11 mouse cellular contexts compared by ENCODE assay signal in genomic region chr7:45630064-45630907, GRCm38 (mm10). TPM values are rescaled to one million over a fixed set of nuclear protein-coding genes. Genes with fewer than 3 reads are reported as not detected.
DNase-seq lines count a peak whose midpoint lies in the region; ATAC-seq and TF ChIP-seq lines count a peak whose summit lies in the region.
"Had no signal": no experiment of that assay in that cellular context is flagged by ENCODE, and none has a peak within 500 bp of the region (broad histone marks: within the 10 kb centered on the region; RNA-seq: fewer than 3 reads in every experiment).

No protein-coding gene starts in this region.

- H3K4me3 ChIP-seq in intestine, embryonic 16.5 days (ENCODE audit: low read length): no peak overlapping the region
- no peak overlapping the region for H3K4me3 ChIP-seq in intestine, embryonic 15.5 days (replicated peaks)
- H3K4me3 ChIP-seq in ES-Bruce4 (ENCODE audit: low read depth, low read length): peak overlapping the region; percentile 15
- no peak overlapping the region for H3K4me3 ChIP-seq in lung, postnatal 0 days (ENCODE audit: low read depth, low read length)
- H3K4me3 ChIP-seq in forebrain, embryonic 10.5 days: no peak overlapping the region
- H3K4me3 ChIP-seq: liver, embryonic 12.5 days; midbrain, embryonic 12.5 days had no signal

- ATAC-seq in intestine, embryonic 16.5 days: no peak
- no peak for ATAC-seq in intestine, embryonic 15.5 days
- ATAC-seq in lung, postnatal 0 days: 0 out of 2 replicates have a peak, but pooled peaks have one; percentile 2
- ATAC-seq: liver, embryonic 12.5 days had no signal

- no peak for TF ChIP-seq POLR2A in ES-Bruce4 (IDR thresholded peaks at IDR 0.05; ENCODE audit: insufficient read depth, low read length)
- TF ChIP-seq POLR2A in brain, embryonic 14.5 days (IDR thresholded peaks at IDR 0.05; ENCODE audit: borderline replicate concordance, extremely low read depth, insufficient read depth, insufficient read length, poor library complexity, severe bottlenecking): no peak

- peaks cover 13% of the 10 kb centered on the region; the same call in 1 of the 2 replicates for H3K4me1 ChIP-seq in intestine, embryonic 16.5 days (ENCODE audit: control insufficient read depth, insufficient read depth, low read length)
- H3K4me1 ChIP-seq in intestine, embryonic 15.5 days (replicated peaks): peaks cover 14% of the 10 kb centered on the region
- H3K4me1 ChIP-seq in ES-Bruce4 (ENCODE audit: control insufficient read depth, insufficient read depth, low read length): peaks cover 5% of the 10 kb centered on the region
- H3K4me1 ChIP-seq in lung, postnatal 0 days (ENCODE audit: insufficient read depth, low read depth, low read length): peaks cover 8% of the 10 kb centered on the region; the same call in 1 of the 2 replicates
- H3K4me1 ChIP-seq in forebrain, embryonic 10.5 days: peaks cover 18% of the 10 kb centered on the region

- 77% methylated on average over 23 of the region's 23 CpGs for WGBS in intestine, embryonic 16.5 days
- 75% methylated on average over 23 of the region's 23 CpGs for WGBS in intestine, embryonic 15.5 days
- WGBS in lung, postnatal 0 days: 71% methylated on average over 23 of the region's 23 CpGs
- 74% methylated on average over 23 of the region's 23 CpGs for WGBS in forebrain, embryonic 10.5 days

- no peak overlapping the region for H3K27ac ChIP-seq in intestine, embryonic 16.5 days (ENCODE audit: low read length)
- H3K27ac ChIP-seq in intestine, embryonic 15.5 days: no peak overlapping the region
- H3K27ac ChIP-seq in ES-Bruce4 (ENCODE audit: insufficient read depth, low read length): no peak overlapping the region
- no peak overlapping the region for H3K27ac ChIP-seq in lung, postnatal 0 days (ENCODE audit: low read length)
- H3K27ac ChIP-seq in forebrain, embryonic 10.5 days: no peak overlapping the region
- H3K27ac ChIP-seq: liver, embryonic 12.5 days; midbrain, embryonic 12.5 days had no signal

- H3K4me2 ChIP-seq in intestine, embryonic 16.5 days (ENCODE audit: low read depth, low read length): no peak overlapping the region
- H3K4me2 ChIP-seq in intestine, embryonic 15.5 days (replicated peaks): no peak overlapping the region; the same call in 1 of the 2 replicates
- peak overlapping the region; percentile 89 for H3K4me2 ChIP-seq in lung, postnatal 0 days (replicated peaks; ENCODE audit: low read depth, low read length)
- H3K4me2 ChIP-seq: liver, embryonic 12.5 days; midbrain, embryonic 12.5 days had no signal

- no peak for TF ChIP-seq CTCF in ES-Bruce4 (IDR thresholded peaks at IDR 0.05; ENCODE audit: low read depth, low read length)
- TF ChIP-seq CTCF in brain, embryonic 14.5 days (IDR thresholded peaks at IDR 0.05; ENCODE audit: borderline replicate concordance, extremely low read depth, insufficient read depth, insufficient read length): no peak
- TF ChIP-seq CTCF in lung, postnatal 0 days (IDR thresholded peaks at IDR 0.05): no peak

- no peak for TF ChIP-seq EP300 in ES-Bruce4 (IDR thresholded peaks at IDR 0.05; ENCODE audit: insufficient read depth, low read depth, low read length)
- peak; percentile 24; the same call in 1 of the 2 replicates for TF ChIP-seq EP300 in lung, postnatal 0 days (IDR thresholded peaks at IDR 0.05)

- H3K27me3 ChIP-seq in intestine, embryonic 16.5 days (replicated peaks; ENCODE audit: control insufficient read depth, insufficient read depth, low read length): peaks cover 16% of the 10 kb centered on the region
- peaks cover 12% of the 10 kb centered on the region; the same call in 1 of the 2 replicates for H3K27me3 ChIP-seq in intestine, embryonic 15.5 days (replicated peaks)
- no peaks in the 10 kb centered on the region for H3K27me3 ChIP-seq in ES-Bruce4 (ENCODE audit: control insufficient read depth, insufficient read depth, low read length, poor library complexity, severe bottlenecking)
- no peaks in the 10 kb centered on the region for H3K27me3 ChIP-seq in lung, postnatal 0 days (replicated peaks; ENCODE audit: insufficient read depth, low read length)
- peaks cover 84% of the 10 kb centered on the region for H3K27me3 ChIP-seq in forebrain, embryonic 10.5 days (ENCODE audit: poor library complexity, severe bottlenecking)

- no peaks in the 10 kb centered on the region for H3K36me3 ChIP-seq in intestine, embryonic 16.5 days (ENCODE audit: control insufficient read depth, insufficient read depth, low read length)
- H3K36me3 ChIP-seq in intestine, embryonic 15.5 days: no peaks in the 10 kb centered on the region
- H3K36me3 ChIP-seq in ES-Bruce4 (ENCODE audit: control insufficient read depth, insufficient read depth, low read length, poor library complexity, severe bottlenecking): no peaks in the 10 kb centered on the region
- H3K36me3 ChIP-seq in lung, postnatal 0 days (ENCODE audit: insufficient read depth, low read length): 0 out of 2 replicates have a peak, but pooled peaks cover 5% of the 10 kb centered on the region
- no peaks in the 10 kb centered on the region for H3K36me3 ChIP-seq in forebrain, embryonic 10.5 days (replicated peaks)
- H3K36me3 ChIP-seq: liver, embryonic 12.5 days; midbrain, embryonic 12.5 days had no signal

- 0 out of 2 replicates have a peak overlapping the region, but pooled peaks have one; percentile 13 for H3K9ac ChIP-seq in intestine, embryonic 16.5 days (ENCODE audit: low read depth, low read length)
- H3K9ac ChIP-seq in intestine, embryonic 15.5 days: no peak overlapping the region
- peak overlapping the region; percentile 35 for H3K9ac ChIP-seq in ES-Bruce4 (ENCODE audit: low read depth, poor library complexity, severe bottlenecking)
- no peak overlapping the region for H3K9ac ChIP-seq in lung, postnatal 0 days (replicated peaks; ENCODE audit: low read depth)
- H3K9ac ChIP-seq: liver, embryonic 12.5 days; midbrain, embryonic 12.5 days had no signal

- DNase-seq in brain, embryonic 14.5 days (ENCODE audit: low read depth): peak; percentile 31
- DNase-seq in lung, postnatal 0 days (ENCODE audit: low spot score): peak; percentile 42
- no peak for DNase-seq in thymus, postnatal 0 days (ENCODE audit: low spot score)
- DNase-seq in forebrain, embryonic 10.5 days (ENCODE audit: extremely low spot score, low spot score): no peak
- DNase-seq: thymus, adult 2 months had no signal

- no peaks in the 10 kb centered on the region for H3K9me3 ChIP-seq in intestine, embryonic 16.5 days (ENCODE audit: control insufficient read depth, low read length)
- no peaks in the 10 kb centered on the region for H3K9me3 ChIP-seq in intestine, embryonic 15.5 days
- H3K9me3 ChIP-seq in ES-Bruce4 (replicated peaks; ENCODE audit: control insufficient read depth, insufficient read depth, low read length, poor library complexity, severe bottlenecking): no peaks in the 10 kb centered on the region
- no peaks in the 10 kb centered on the region for H3K9me3 ChIP-seq in lung, postnatal 0 days (ENCODE audit: low read length)
- H3K9me3 ChIP-seq in forebrain, embryonic 10.5 days: no peaks in the 10 kb centered on the region; the same call in 1 of the 2 replicates
- H3K9me3 ChIP-seq: liver, embryonic 12.5 days; midbrain, embryonic 12.5 days had no signal

RNA-seq across cellular contexts. Expression of gene Rasip1, which starts 3.0 kb away (rescaled TPM):
- 3.4 and 4.4 TPM in 2 replicates for polyA plus RNA-seq in intestine, embryonic 16.5 days (2015; fragmentation: Nextera tagmentation; extraction: Ambion mirVana)
- polyA plus RNA-seq in intestine, embryonic 15.5 days (2015; fragmentation: Nextera tagmentation; extraction: Ambion mirVana): 9.8 and 9.9 TPM in 2 replicates
- 2.5 and 3.0 TPM in 2 replicates for polyA plus RNA-seq in ES-Bruce4 (2011; ENCODE audit: insufficient read depth, insufficient read length, low read depth, missing spikeins)
- 11.6 and 17.6 TPM in 2 replicates for polyA plus RNA-seq in brain, embryonic 14.5 days (2012; rRNA removed)
- 43.3 and 49.0 TPM in 2 replicates for polyA plus RNA-seq in lung, postnatal 0 days (2015; fragmentation: Nextera tagmentation; extraction: Ambion mirVana)
- polyA plus RNA-seq in thymus, postnatal 0 days (2015; fragmentation: Nextera tagmentation; extraction: Ambion mirVana): 2.9 and 4.4 TPM in 2 replicates
- polyA plus RNA-seq in forebrain, embryonic 10.5 days (2016; fragmentation: Nextera tagmentation; extraction: Ambion mirVana): 4.5 and 4.7 TPM in 2 replicates

RNA-seq across cellular contexts. Expression of gene Izumo1, which starts 8.7 kb away (rescaled TPM):
- polyA plus RNA-seq in intestine, embryonic 16.5 days (2015; fragmentation: Nextera tagmentation; extraction: Ambion mirVana): 0.07 and 0.15 TPM in 2 replicates
- polyA plus RNA-seq in intestine, embryonic 15.5 days (2015; fragmentation: Nextera tagmentation; extraction: Ambion mirVana): 0.13 TPM in 1 of 2 replicates, not detected in the other
- polyA plus RNA-seq in ES-Bruce4 (2011; ENCODE audit: insufficient read depth, insufficient read length, low read depth, missing spikeins): 4.6 and 5.8 TPM in 2 replicates
- polyA plus RNA-seq in brain, embryonic 14.5 days (2012; rRNA removed): 0.13 and 0.16 TPM in 2 replicates
- polyA plus RNA-seq in lung, postnatal 0 days (2015; fragmentation: Nextera tagmentation; extraction: Ambion mirVana): 0.19 and 0.32 TPM in 2 replicates
- polyA plus RNA-seq in thymus, postnatal 0 days (2015; fragmentation: Nextera tagmentation; extraction: Ambion mirVana): 0.08 and 0.16 TPM in 2 replicates
- polyA plus RNA-seq in forebrain, embryonic 10.5 days (2016; fragmentation: Nextera tagmentation; extraction: Ambion mirVana): 0.25 TPM in 1 of 2 replicates, not detected in the other

RNA-seq across cellular contexts. Expression of gene Mamstr, which starts 9.5 kb away (rescaled TPM):
- 5.0 and 6.3 TPM in 2 replicates for polyA plus RNA-seq in intestine, embryonic 16.5 days (2015; fragmentation: Nextera tagmentation; extraction: Ambion mirVana)
- 5.2 and 7.3 TPM in 2 replicates for polyA plus RNA-seq in intestine, embryonic 15.5 days (2015; fragmentation: Nextera tagmentation; extraction: Ambion mirVana)
- polyA plus RNA-seq in ES-Bruce4 (2011; ENCODE audit: insufficient read depth, insufficient read length, low read depth, missing spikeins): 2.2 and 4.1 TPM in 2 replicates
- 3.2 and 4.0 TPM in 2 replicates for polyA plus RNA-seq in brain, embryonic 14.5 days (2012; rRNA removed)
- polyA plus RNA-seq in lung, postnatal 0 days (2015; fragmentation: Nextera tagmentation; extraction: Ambion mirVana): 4.0 and 4.8 TPM in 2 replicates
- polyA plus RNA-seq in thymus, postnatal 0 days (2015; fragmentation: Nextera tagmentation; extraction: Ambion mirVana): 1.6 and 1.9 TPM in 2 replicates
- polyA plus RNA-seq in forebrain, embryonic 10.5 days (2016; fragmentation: Nextera tagmentation; extraction: Ambion mirVana): 1.7 and 3.1 TPM in 2 replicates

RNA-seq across cellular contexts. Expression of gene Fut1, which starts 13.2 kb away (rescaled TPM):
- polyA plus RNA-seq in intestine, embryonic 16.5 days (2015; fragmentation: Nextera tagmentation; extraction: Ambion mirVana): 0.48 and 0.61 TPM in 2 replicates
- polyA plus RNA-seq in intestine, embryonic 15.5 days (2015; fragmentation: Nextera tagmentation; extraction: Ambion mirVana): 0.38 and 0.73 TPM in 2 replicates
- polyA plus RNA-seq in ES-Bruce4 (2011; ENCODE audit: insufficient read depth, insufficient read length, low read depth, missing spikeins): 3.0 and 3.9 TPM in 2 replicates
- 0.06 and 0.14 TPM in 2 replicates for polyA plus RNA-seq in brain, embryonic 14.5 days (2012; rRNA removed)
- polyA plus RNA-seq in lung, postnatal 0 days (2015; fragmentation: Nextera tagmentation; extraction: Ambion mirVana): 0.13 and 0.18 TPM in 2 replicates
- 1.4 and 3.2 TPM in 2 replicates for polyA plus RNA-seq in thymus, postnatal 0 days (2015; fragmentation: Nextera tagmentation; extraction: Ambion mirVana)
- polyA plus RNA-seq in forebrain, embryonic 10.5 days (2016; fragmentation: Nextera tagmentation; extraction: Ambion mirVana): 0.07 TPM in 1 of 2 replicates, not detected in the other
- polyA plus RNA-seq: midbrain, embryonic 12.5 days had no signal

RNA-seq across cellular contexts. Expression of gene Fgf21, which starts 15.0 kb away (rescaled TPM):
- 0.23 TPM in 1 of 2 replicates, not detected in the other for polyA plus RNA-seq in intestine, embryonic 16.5 days (2015; fragmentation: Nextera tagmentation; extraction: Ambion mirVana)
- 0.18 and 0.30 TPM in 2 replicates for polyA plus RNA-seq in intestine, embryonic 15.5 days (2015; fragmentation: Nextera tagmentation; extraction: Ambion mirVana)
- polyA plus RNA-seq in ES-Bruce4 (2011; ENCODE audit: insufficient read depth, insufficient read length, low read depth, missing spikeins): 0.94 and 1.7 TPM in 2 replicates
- 0.13 TPM in 1 of 2 replicates, not detected in the other for polyA plus RNA-seq in brain, embryonic 14.5 days (2012; rRNA removed)
- not detected in 2 replicates for polyA plus RNA-seq in lung, postnatal 0 days (2015; fragmentation: Nextera tagmentation; extraction: Ambion mirVana)
- 17.5 and 20.5 TPM in 2 replicates for polyA plus RNA-seq in thymus, postnatal 0 days (2015; fragmentation: Nextera tagmentation; extraction: Ambion mirVana)
- not detected in 2 replicates for polyA plus RNA-seq in forebrain, embryonic 10.5 days (2016; fragmentation: Nextera tagmentation; extraction: Ambion mirVana)
- polyA plus RNA-seq: kidney, embryonic 14.5 days; liver, embryonic 12.5 days; midbrain, embryonic 12.5 days had no signal

Comparison
In these comparisons a context has a peak if more than half of its experiments do, and no peak if none do; other contexts are left out.
1. H3K9ac ChIP-seq: peak in intestine, embryonic 16.5 days (single experiment) and ES-Bruce4 (single experiment); none in intestine, embryonic 15.5 days (single experiment) and lung, postnatal 0 days (single experiment).
2. DNase-seq: peak in brain, embryonic 14.5 days (single experiment) and lung, postnatal 0 days (single experiment); none in thymus, postnatal 0 days (single experiment) and forebrain, embryonic 10.5 days (single experiment).